Mouse (Mus musculus): ENCODE measurements around the gene Alg14.
A peak's percentile ranks its signal among the peaks of the same experiment; 100 is the strongest.

Gene Alg14

DNA sequence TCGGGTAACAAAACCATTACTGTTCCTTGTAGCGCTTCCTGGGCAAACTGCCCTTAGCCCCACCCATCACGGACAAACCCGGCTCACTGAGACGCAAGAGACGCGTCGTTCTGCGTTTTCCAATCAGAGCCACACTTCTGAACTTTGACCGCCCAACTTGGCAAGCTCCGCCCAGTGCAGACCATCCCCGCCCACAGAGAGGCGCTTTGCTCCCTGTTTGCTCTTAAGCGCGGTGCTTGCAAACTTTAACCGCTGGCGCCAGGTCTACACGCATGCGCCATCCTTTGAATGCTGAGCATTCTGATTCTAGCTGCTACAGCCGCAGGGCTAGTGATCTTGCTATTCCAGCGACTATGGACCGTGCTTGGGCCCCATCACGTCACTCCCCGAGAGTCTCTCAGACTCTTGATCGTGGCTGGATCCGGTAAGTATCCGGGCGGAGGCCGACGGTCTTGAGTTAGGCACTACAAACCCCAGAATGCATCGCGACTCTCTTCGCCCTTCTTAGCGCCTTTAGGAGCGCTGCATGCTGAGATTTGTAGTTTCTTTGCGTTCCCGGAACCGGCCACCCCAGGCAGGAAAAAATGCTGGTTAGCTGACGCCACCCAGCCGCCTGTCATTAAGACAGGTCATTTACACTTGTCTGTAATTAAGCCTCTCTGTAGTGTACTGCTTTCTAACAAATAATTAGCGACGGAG lies at the start of gene Alg14:
Alg14 (plus strand) TSS at position 214 of the 699 bp plus-strand sequence.
- peak; percentile 95 for DNase-seq

GRCm38 (mm10) chr3:121242111-121242936 lies 49.2 kb upstream of the Alg14 start:
- DNase-seq = no peak

- DNase-seq = peak; percentile 63
Measured at GRCm38 (mm10) chr3:121242941-121243340, 48.6 kb upstream of the Alg14 start.

- DNase-seq = no peak
Measured at GRCm38 (mm10) chr3:121250048-121250447, 41.5 kb upstream of the Alg14 start.

DNA sequence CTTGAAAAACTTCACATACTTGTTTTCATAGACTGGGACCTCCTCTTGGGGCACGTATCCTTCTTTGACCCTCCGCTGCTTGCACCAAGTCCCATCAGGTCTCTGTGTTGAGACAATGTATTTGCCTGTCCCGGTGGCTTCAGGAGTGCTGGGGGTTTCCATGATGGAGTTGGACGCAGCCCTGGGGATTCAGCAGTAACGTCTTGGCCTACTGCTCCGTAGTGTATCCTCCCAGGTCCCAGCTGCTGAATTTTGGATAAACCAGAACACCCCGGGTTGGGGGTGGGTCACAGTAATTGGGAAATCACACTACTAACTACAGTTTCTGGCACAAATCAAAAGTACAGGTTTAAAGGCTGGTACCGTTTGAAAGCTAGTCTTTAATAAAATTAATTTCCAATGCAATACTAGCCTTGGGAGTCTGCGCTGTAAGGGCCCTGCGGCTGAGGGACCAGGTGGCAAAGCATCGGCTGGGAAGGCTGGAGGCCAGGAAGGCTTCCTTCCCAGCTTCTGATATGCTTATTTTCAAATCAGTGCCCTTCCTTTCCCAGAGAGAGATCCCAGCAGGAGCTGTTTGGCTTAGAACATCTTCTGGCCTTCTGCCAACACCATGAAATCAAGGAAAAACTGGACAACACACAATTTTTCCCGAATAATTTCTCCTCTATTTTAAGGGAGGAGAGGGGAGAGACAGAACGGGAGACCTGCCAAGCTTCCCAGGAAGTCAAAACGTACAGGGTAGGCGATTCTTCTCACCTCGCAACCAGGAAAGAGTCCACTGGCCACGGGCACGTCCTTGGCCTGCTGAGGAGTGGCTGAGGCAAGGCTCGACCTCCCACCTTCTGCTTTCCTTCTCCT lies 40.8 kb upstream of the Alg14 start:
- DNase-seq = no peak

DNA sequence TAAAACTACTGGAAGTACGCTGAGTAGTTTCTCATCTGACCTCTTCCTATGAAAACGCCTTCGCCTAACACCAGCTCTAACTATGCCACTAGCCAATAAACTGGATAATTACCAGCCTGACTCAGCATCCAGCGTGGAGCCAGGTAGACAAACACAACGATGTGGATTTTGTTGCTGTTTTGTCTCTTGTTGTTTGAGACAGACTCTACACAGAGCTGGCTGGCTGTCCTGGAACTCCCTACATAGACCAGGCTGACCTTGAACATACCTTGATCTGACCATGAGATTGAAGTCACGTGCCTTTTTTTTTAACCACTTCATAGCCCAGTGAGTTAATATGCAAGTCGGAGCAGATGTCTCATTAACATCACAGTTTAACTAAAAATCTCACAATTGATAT lies 36.1 kb upstream of the Alg14 start:
- DNase-seq = no peak

- DNase-seq = no peak
Measured at GRCm38 (mm10) chr3:121256131-121256530, 35.4 kb upstream of the Alg14 start.

GRCm38 (mm10) chr3:121257418-121257817 lies 34.2 kb upstream of the Alg14 start:
- no peak for DNase-seq

- DNase-seq = no peak
Measured at GRCm38 (mm10) chr3:121258521-121259478, 32.8 kb upstream of the Alg14 start.

- no peak for DNase-seq
Measured at GRCm38 (mm10) chr3:121260041-121260440, 31.5 kb upstream of the Alg14 start.

DNA sequence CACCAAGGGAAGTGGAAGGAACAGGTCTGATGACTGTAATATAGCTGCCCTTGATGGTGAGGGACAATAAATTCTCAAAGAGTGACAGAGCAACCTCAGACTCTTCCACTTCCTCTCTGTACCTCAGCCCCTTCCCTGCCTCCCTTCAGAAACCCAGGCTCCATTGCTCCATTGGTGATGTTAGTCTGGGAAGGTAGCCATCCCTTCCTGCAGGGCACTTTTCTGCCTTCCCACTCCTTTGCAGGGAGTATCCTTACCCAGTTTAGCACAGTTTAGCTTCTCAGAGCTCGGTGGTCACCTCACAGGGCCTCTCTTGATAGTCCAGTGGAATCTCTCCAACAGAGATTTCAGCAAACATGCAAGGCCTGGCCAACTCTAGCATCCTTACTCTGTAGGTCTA lies 30.7 kb upstream of the Alg14 start:
- no peak for DNase-seq

DNA sequence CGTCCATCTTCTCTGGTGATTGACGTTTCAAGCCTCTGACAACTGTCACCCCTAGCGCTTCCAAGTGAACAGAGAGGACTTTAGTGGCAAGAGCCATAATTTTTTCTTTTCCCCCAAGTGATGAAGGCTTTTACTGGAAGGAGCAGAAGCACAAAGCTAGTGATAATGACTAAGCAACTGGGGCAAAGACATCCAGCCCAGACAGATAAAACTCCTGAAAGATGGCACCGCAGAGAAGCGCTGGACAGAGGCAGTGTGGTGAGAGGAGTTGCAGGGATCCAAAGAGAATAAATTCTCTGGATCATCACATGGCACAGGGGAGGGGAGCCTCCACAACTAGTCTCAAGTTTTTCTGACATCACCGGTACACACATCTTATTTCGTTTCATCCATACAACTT lies 30.3 kb upstream of the Alg14 start:
- DNase-seq = no peak

DNA sequence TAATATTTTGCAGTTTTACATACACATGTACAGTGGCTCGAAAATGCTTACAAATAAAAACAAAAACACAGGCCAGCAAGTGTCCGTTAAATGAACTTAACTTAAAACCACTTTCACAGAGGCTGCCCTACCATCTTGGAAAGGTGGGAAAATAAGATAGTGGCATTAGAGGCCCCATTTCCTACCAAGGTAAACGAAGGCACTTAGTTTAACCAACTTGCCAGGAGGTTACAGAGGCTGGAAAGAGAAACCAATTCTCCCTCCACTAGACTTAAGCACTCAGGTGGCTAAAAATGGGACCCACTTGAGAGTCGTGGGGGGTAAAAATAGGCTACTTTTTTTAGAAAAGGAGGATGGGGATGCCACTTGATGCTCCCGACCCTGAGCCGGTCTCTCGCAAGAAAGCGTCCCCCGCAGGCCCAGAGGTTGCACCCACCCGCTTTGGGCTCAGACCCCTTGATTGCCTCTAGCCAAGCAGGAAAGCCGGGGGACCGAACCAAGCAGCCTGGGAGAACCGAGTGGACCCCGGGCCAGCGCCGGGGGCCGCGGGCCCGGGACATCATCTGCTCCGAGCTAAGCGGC lies 29.5 kb upstream of the Alg14 start:
- peak in 1 of 2 experiments; percentile 6 for DNase-seq

DNA sequence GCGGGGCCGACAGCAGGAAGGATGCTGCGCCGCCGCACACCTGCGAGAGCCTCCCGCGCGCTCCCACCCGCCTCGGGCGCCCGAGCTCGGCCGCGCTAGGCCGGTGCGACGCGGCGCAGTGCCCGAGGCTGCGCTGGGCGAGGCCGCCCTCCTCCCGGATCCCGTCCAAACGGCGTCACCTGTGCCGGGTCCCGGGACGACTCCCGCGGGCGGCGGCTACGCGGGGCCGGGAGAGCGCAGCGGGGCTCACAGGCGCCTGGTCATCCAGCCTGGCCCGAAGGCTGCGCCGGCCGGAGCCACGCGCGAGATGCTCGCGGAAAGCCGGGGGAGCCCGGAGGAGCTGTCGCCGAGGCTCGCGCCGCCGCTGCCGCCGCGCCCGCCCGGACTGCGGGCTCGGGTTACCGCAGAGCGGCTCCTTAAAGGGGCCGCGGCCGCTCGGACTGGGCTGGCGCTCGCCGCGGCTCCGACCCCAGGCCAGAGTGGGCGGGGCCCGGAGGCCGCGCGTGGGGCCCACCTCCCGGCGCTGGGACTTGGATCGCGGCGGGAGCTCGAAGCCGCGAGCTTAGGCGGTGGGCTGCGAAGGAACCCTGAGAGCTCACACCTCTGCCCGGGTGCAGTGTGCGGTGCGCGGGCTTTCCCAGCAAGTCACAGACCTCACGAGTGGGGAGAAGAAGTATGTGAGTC lies 28.9 kb upstream of the Alg14 start:
- peak; percentile 22 to 38 for DNase-seq

- DNase-seq = peak in 1 of 2 experiments; percentile 29
Measured at GRCm38 (mm10) chr3:121263205-121263548, 28.4 kb upstream of the Alg14 start.

DNA sequence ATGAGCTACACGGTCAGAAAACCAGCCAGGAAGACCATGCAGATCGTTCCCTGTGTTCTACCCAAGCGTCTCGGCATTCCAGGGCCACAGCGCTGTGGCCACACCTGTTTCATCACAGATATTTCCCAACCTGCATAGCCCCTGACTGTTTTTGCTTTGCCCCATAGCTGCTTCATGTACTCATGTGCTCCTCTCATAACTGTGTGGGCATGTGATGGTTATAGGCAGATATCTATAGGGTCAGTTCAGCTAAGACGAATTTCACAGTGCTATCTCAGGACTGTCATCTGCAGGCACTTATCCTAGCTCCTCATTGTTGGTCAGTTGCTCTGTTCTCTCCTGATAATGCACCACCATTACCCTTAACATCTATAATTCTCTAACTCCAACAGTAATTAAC lies 27.3 kb upstream of the Alg14 start:
- DNase-seq = no peak

DNA sequence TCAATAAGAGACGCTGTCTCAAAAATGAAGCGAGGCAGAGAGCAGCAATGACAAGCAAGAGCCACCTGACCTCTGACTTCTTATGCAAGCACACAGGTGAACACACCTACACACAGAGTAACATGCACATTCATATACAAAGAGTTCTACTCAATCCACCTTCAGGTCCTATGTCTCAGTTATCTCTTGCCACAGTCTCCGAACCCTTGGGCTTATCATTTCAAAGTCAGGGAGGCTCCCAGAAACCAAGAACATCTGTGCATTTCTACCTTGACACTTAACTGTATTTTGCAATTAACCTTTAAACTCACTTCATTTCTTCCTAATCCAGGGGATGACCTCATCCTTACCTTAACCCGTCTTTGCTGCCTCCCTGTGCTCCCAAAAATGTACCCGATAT lies 24.3 kb upstream of the Alg14 start:
- DNase-seq = no peak

- no peak for DNase-seq
Measured at GRCm38 (mm10) chr3:121272577-121272976, 19.0 kb upstream of the Alg14 start.

GRCm38 (mm10) chr3:121274010-121274409 lies 17.6 kb upstream of the Alg14 start:
- DNase-seq = no peak

DNA sequence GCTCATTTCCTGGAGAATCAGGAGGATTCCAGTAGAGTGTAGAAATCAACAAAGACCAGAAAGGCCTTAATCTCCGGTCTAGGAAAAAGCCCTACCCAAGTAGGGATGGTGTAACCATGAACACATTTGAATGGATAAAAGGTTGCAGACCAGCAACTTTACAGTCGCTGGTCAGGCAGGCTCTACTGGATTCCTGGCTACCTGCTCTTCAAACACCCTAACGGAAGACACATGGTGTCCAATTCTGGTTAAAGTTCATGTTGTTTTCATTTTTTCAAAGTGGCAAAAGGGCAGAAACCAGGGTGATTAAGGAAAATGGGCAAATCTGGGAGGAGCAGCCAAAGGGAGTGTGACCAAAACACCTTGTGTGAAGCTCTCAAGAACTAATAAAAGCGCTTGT lies 14.6 kb upstream of the Alg14 start:
- DNase-seq = no peak

- DNase-seq = no peak
Measured at GRCm38 (mm10) chr3:121277557-121277956, 14.0 kb upstream of the Alg14 start.

Measured in B cell, adult 2 months (primary cell).